Mouse (Mus musculus): ENCODE data around the gene Hbs1l. TPM values are rescaled to one million over a fixed set of nuclear protein-coding genes. Genes with fewer than 3 reads are reported as not detected.

The Hbs1l gene
- polyA plus RNA-seq, 1 experiment, result 12.2 TPM

GRCm38 (mm10) chr10:21359086-21359485 is 63.3 kb downstream of the Hbs1l start:
- no peak for TF ChIP-seq POLR2A (IDR thresholded peaks at IDR 0.05; ENCODE audit: low read depth, low read length)
- no peak for TF ChIP-seq CTCF (IDR thresholded peaks at IDR 0.05; ENCODE audit: extremely low read depth, insufficient read length, insufficient replicate concordance, low read depth, low read length)
- Histone ChIP-seq H3K27me3 (ENCODE audit: control insufficient read depth, insufficient read depth, low read length) (no peaks in the 10 kb centered on the region), H3K4me3 (ENCODE audit: low read depth, low read length) (no peak overlapping the region), H3K4me1 (ENCODE audit: control insufficient read depth, insufficient read depth, insufficient read length, low read length) (no peaks in the 10 kb centered on the region), H3K36me3 (ENCODE audit: control insufficient read depth, insufficient read depth, low read length) (peaks cover 47% of the 10 kb centered on the region), H3K27ac (ENCODE audit: insufficient read depth, low read depth, low read length) (no peak overlapping the region)
- 83% methylated on average over 4 of the region's 4 CpGs for whole genome bisulfite sequencing

- TF ChIP-seq POLR2A (IDR thresholded peaks at IDR 0.05; ENCODE audit: low read depth, low read length) (no peak), CTCF (IDR thresholded peaks at IDR 0.05; ENCODE audit: extremely low read depth, insufficient read length, insufficient replicate concordance, low read depth, low read length) (no peak)
- Histone ChIP-seq H3K27ac (ENCODE audit: insufficient read depth, low read depth, low read length) (no peak overlapping the region), H3K27me3 (ENCODE audit: control insufficient read depth, insufficient read depth, low read length) (no peaks in the 10 kb centered on the region), H3K4me1 (ENCODE audit: control insufficient read depth, insufficient read depth, insufficient read length, low read length) (no peaks in the 10 kb centered on the region), H3K4me3 (ENCODE audit: low read depth, low read length) (no peak overlapping the region), H3K36me3 (ENCODE audit: control insufficient read depth, insufficient read depth, low read length) (peaks cover 53% of the 10 kb centered on the region)
- 74% methylated on average over 7 of the region's 7 CpGs for WGBS
Measured at GRCm38 (mm10) chr10:21361871-21362270, 66.1 kb downstream of the Hbs1l start.

- Histone ChIP-seq H3K27me3 (ENCODE audit: control insufficient read depth, insufficient read depth, low read length) (no peaks in the 10 kb centered on the region), H3K4me3 (ENCODE audit: low read depth, low read length) (no peak overlapping the region), H3K27ac (ENCODE audit: insufficient read depth, low read depth, low read length) (no peak overlapping the region), H3K4me1 (ENCODE audit: control insufficient read depth, insufficient read depth, insufficient read length, low read length) (no peaks in the 10 kb centered on the region), H3K36me3 (ENCODE audit: control insufficient read depth, insufficient read depth, low read length) (peaks cover 58% of the 10 kb centered on the region)
- TF ChIP-seq CTCF (IDR thresholded peaks at IDR 0.05; ENCODE audit: extremely low read depth, insufficient read length, insufficient replicate concordance, low read depth, low read length), result no peak
- no peak for TF ChIP-seq POLR2A (IDR thresholded peaks at IDR 0.05; ENCODE audit: low read depth, low read length)
- 79% methylated on average over 4 of the region's 4 CpGs for WGBS
Measured at GRCm38 (mm10) chr10:21363297-21363696, 67.5 kb downstream of the Hbs1l start.

GRCm38 (mm10) chr10:21364946-21365345 is 69.2 kb downstream of the Hbs1l start:
- TF ChIP-seq POLR2A (IDR thresholded peaks at IDR 0.05; ENCODE audit: low read depth, low read length) (no peak), CTCF (IDR thresholded peaks at IDR 0.05; ENCODE audit: extremely low read depth, insufficient read length, insufficient replicate concordance, low read depth, low read length) (no peak)
- 94% methylated on average over 7 of the region's 7 CpGs for WGBS
- H3K27ac ChIP-seq (ENCODE audit: insufficient read depth, low read depth, low read length), result no peak overlapping the region
- H3K36me3 ChIP-seq (ENCODE audit: control insufficient read depth, insufficient read depth, low read length), result peaks cover 60% of the 10 kb centered on the region
- H3K4me3 ChIP-seq (ENCODE audit: low read depth, low read length), result no peak overlapping the region
- H3K4me1 ChIP-seq (ENCODE audit: control insufficient read depth, insufficient read depth, insufficient read length, low read length), result no peaks in the 10 kb centered on the region
- H3K27me3 ChIP-seq (ENCODE audit: control insufficient read depth, insufficient read depth, low read length), result no peaks in the 10 kb centered on the region

GRCm38 (mm10) chr10:21365897-21366296 is 70.1 kb downstream of the Hbs1l start:
- no peak overlapping the region for H3K27ac ChIP-seq (ENCODE audit: insufficient read depth, low read depth, low read length)
- WGBS, result 94% methylated on average over 4 of the region's 4 CpGs
- H3K36me3 ChIP-seq (ENCODE audit: control insufficient read depth, insufficient read depth, low read length), result peaks cover 55% of the 10 kb centered on the region
- TF ChIP-seq CTCF (IDR thresholded peaks at IDR 0.05; ENCODE audit: extremely low read depth, insufficient read length, insufficient replicate concordance, low read depth, low read length), result no peak
- TF ChIP-seq POLR2A (IDR thresholded peaks at IDR 0.05; ENCODE audit: low read depth, low read length), result no peak
- no peak overlapping the region for H3K4me3 ChIP-seq (ENCODE audit: low read depth, low read length)
- no peaks in the 10 kb centered on the region for H3K4me1 ChIP-seq (ENCODE audit: control insufficient read depth, insufficient read depth, insufficient read length, low read length)
- no peaks in the 10 kb centered on the region for H3K27me3 ChIP-seq (ENCODE audit: control insufficient read depth, insufficient read depth, low read length)

GRCm38 (mm10) chr10:21366471-21366870 is 70.7 kb downstream of the Hbs1l start:
- TF ChIP-seq CTCF (IDR thresholded peaks at IDR 0.05; ENCODE audit: extremely low read depth, insufficient read length, insufficient replicate concordance, low read depth, low read length), result no peak
- no peak for TF ChIP-seq POLR2A (IDR thresholded peaks at IDR 0.05; ENCODE audit: low read depth, low read length)
- Histone ChIP-seq H3K4me1 (ENCODE audit: control insufficient read depth, insufficient read depth, insufficient read length, low read length) (no peaks in the 10 kb centered on the region), H3K4me3 (ENCODE audit: low read depth, low read length) (no peak overlapping the region), H3K36me3 (ENCODE audit: control insufficient read depth, insufficient read depth, low read length) (peaks cover 55% of the 10 kb centered on the region), H3K27ac (ENCODE audit: insufficient read depth, low read depth, low read length) (no peak overlapping the region), H3K27me3 (ENCODE audit: control insufficient read depth, insufficient read depth, low read length) (no peaks in the 10 kb centered on the region)
- WGBS, result 86% methylated on average over 3 of the region's 3 CpGs

GRCm38 (mm10) chr10:21367481-21367880 is 71.7 kb downstream of the Hbs1l start:
- H3K27me3 ChIP-seq (ENCODE audit: control insufficient read depth, insufficient read depth, low read length), result no peaks in the 10 kb centered on the region
- no peaks in the 10 kb centered on the region for H3K4me1 ChIP-seq (ENCODE audit: control insufficient read depth, insufficient read depth, insufficient read length, low read length)
- WGBS, result 93% methylated on average over 9 of the region's 9 CpGs
- peaks cover 49% of the 10 kb centered on the region for H3K36me3 ChIP-seq (ENCODE audit: control insufficient read depth, insufficient read depth, low read length)
- no peak for TF ChIP-seq CTCF (IDR thresholded peaks at IDR 0.05; ENCODE audit: extremely low read depth, insufficient read length, insufficient replicate concordance, low read depth, low read length)
- no peak for TF ChIP-seq POLR2A (IDR thresholded peaks at IDR 0.05; ENCODE audit: low read depth, low read length)
- no peak overlapping the region for H3K27ac ChIP-seq (ENCODE audit: insufficient read depth, low read depth, low read length)
- H3K4me3 ChIP-seq (ENCODE audit: low read depth, low read length), result no peak overlapping the region

- WGBS, result 92% methylated on average over 2 of the region's 2 CpGs
Measured at GRCm38 (mm10) chr10:21369586-21369985, 73.8 kb downstream of the Hbs1l start.

More at GRCm38 (mm10) chr10:21369586-21369985, 73.8 kb downstream of the Hbs1l start:
- TF ChIP-seq CTCF (IDR thresholded peaks at IDR 0.05; ENCODE audit: extremely low read depth, insufficient read length, insufficient replicate concordance, low read depth, low read length) (no peak), POLR2A (IDR thresholded peaks at IDR 0.05; ENCODE audit: low read depth, low read length) (no peak)
- H3K27ac ChIP-seq (ENCODE audit: insufficient read depth, low read depth, low read length), result no peak overlapping the region
- H3K4me3 ChIP-seq (ENCODE audit: low read depth, low read length), result no peak overlapping the region
- no peaks in the 10 kb centered on the region for H3K4me1 ChIP-seq (ENCODE audit: control insufficient read depth, insufficient read depth, insufficient read length, low read length)
- H3K36me3 ChIP-seq (ENCODE audit: control insufficient read depth, insufficient read depth, low read length), result peaks cover 39% of the 10 kb centered on the region
- no peaks in the 10 kb centered on the region for H3K27me3 ChIP-seq (ENCODE audit: control insufficient read depth, insufficient read depth, low read length)
